Mouse (Mus musculus) midbrain, embryonic 14.5 days (tissue): ENCODE data around the gene Rspo3. TPM values are rescaled to one million over a fixed set of nuclear protein-coding genes. Genes with fewer than 3 reads are reported as not detected.

Experiments
- ATAC-seq: fragments of 200-750 bp; cut with Nextera tagmentation; 2 replicates; pipeline ENCODE4 v1.8.0; 2017; ENCODE audit warnings: moderate number of reproducible peaks, moderate library complexity; ENCODE audit not compliant: low FRiP score, low TSS enrichment
- DNase-seq: peaks from one replicate; pipeline ENCODE4 v3.0.0-alpha.2; 2015
- H3K27ac ChIP-seq: fragments of 300-500 bp; sonication (generic); replicated peaks from 2 replicates; pipeline ENCODE4 v1.5.1; 2014; ENCODE audit warnings: mild to moderate bottlenecking, low read depth, low read length, moderate library complexity
- H3K27me3 ChIP-seq: fragments of 300-500 bp; sonication (generic); 2 replicates; pipeline ENCODE4 v1.6.1; 2014; ENCODE audit warnings: low read length, control low read depth, mixed read lengths; ENCODE audit not compliant: control insufficient read depth, insufficient read depth
- H3K36me3 ChIP-seq: fragments of 300-500 bp; sonication (generic); 2 replicates; pipeline ENCODE4 v1.6.1; 2014; ENCODE audit warnings: low read length, control low read depth; ENCODE audit not compliant: control insufficient read depth, insufficient read depth
- H3K4me1 ChIP-seq: fragments of 300-500 bp; sonication (generic); 2 replicates; pipeline ENCODE4 v1.6.1; 2014; ENCODE audit warnings: mild to moderate bottlenecking, antibody characterized with exemption, low read length, control low read depth; ENCODE audit not compliant: control insufficient read depth, insufficient read depth
- H3K4me2 ChIP-seq: fragments of 300-500 bp; sonication (generic); 2 replicates; pipeline ENCODE4 v1.6.1; 2014; ENCODE audit warnings: mild to moderate bottlenecking, low read length, moderate library complexity
- H3K4me3 ChIP-seq: fragments of 300-500 bp; sonication (generic); replicated peaks from 2 replicates; pipeline ENCODE4 v1.5.1; 2014; ENCODE audit warnings: low read depth, low read length
- H3K9ac ChIP-seq: fragments of 300-500 bp; sonication (generic); replicated peaks from 2 replicates; pipeline ENCODE4 v1.6.1; 2014; ENCODE audit warnings: mild to moderate bottlenecking, low read length, moderate library complexity
- H3K9me3 ChIP-seq: fragments of 300-500 bp; sonication (generic); 2 replicates; pipeline ENCODE4 v1.6.1; 2016; ENCODE audit warnings: low read length, control low read depth, mixed read lengths; ENCODE audit not compliant: control insufficient read depth
- WGBS: fragments of 180-500 bp; shearing (Covaris S2); extraction: QIAGEN DNeasy Blood & Tissue Kit; methylation state at CpG from one replicate; pipeline ENCODE4 v1.1.7; 2014; 5-methylcytosine and 5-hydroxymethylcytosine counted together
- polyA plus RNA-seq: library from polyadenylated mRNA; unstranded; fragments of >200 nt; fragmentation: Nextera tagmentation; extraction: Ambion mirVana; gene quantifications from 2 replicates; pipeline ENCODE4 v1.2.1, GENCODE M21; 2014

Gene Rspo3
- polyA plus RNA-seq, 1 experiment from 2014 or later = 5.6 TPM

GRCm38 (mm10) chr10:29533846-29534829, 1.5 kb downstream of the Rspo3 start:
- ATAC-seq (peak; percentile 35), DNase-seq (peak; percentile 54)
- Histone ChIP-seq H3K27me3 (peaks cover 18% of the 10 kb centered on the region; the same call in 1 of the 2 replicates), H3K9ac (peak overlapping the region; percentile 26; the same call in 1 of the 2 replicates), H3K4me2 (peak overlapping the region; percentile 99), H3K9me3 (no peaks in the 10 kb centered on the region), H3K4me1 (peaks cover 18% of the 10 kb centered on the region), H3K36me3 (no peaks in the 10 kb centered on the region), H3K4me3 (peak overlapping the region; percentile 59), H3K27ac (no peak overlapping the region)
- 2% methylated on average over 24 of the region's 24 CpGs for WGBS

DNA sequence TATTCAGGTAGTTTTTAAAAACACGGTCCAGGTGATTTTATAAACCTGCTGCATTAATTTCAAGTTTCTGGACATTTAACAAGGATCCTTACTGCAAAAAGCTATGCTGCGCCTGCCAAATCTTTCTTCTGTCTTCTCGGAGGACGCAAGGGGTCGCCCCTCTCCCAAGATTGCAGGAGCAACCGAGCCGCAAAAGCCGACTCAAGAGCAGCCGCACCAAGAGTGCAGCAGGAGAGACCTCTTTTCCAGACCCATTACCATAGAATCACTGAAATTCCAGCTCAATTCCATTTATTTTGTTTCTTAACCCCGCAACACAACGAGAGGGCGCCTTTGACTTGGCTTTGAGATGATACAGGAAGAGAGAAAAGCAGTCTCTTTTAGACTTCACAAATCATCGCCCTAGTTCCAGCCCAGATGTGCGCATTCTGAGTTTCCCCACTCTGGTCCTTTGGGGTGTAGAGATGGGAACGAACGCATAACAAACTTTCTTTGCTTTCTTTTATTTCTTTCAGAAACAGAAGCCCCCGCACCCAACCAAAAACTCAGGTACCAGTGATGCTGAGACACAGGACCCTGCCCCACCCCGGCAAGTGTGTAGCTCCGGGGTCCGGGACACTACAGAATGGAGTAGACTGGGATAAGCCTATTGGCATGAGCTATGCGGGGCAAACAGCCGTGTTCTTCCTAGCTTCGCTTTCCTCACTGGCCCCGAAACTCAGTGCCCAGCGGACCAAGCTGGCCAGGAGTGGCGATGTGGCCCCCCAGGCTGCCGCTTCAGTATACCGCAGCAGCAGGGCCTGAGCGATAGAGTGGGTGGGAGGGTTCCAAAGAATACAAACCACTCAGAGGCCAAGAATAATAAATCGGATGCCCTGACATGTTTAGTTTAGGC, 2.6 kb downstream of the Rspo3 start:
- Histone ChIP-seq H3K27ac (no peak overlapping the region), H3K9ac (no peak overlapping the region; the same call in 1 of the 2 replicates), H3K4me3 (peak overlapping the region; percentile 59), H3K9me3 (no peaks in the 10 kb centered on the region), H3K27me3 (peaks cover 18% of the 10 kb centered on the region; the same call in 1 of the 2 replicates), H3K4me1 (peaks cover 18% of the 10 kb centered on the region), H3K36me3 (no peaks in the 10 kb centered on the region), H3K4me2 (peak overlapping the region; percentile 99)
- peak; percentile 94 for DNase-seq
- ATAC-seq = peak; percentile 66; the same call in 1 of the 2 replicates
- WGBS = 1% methylated on average over 30 of the region's 30 CpGs

DNA sequence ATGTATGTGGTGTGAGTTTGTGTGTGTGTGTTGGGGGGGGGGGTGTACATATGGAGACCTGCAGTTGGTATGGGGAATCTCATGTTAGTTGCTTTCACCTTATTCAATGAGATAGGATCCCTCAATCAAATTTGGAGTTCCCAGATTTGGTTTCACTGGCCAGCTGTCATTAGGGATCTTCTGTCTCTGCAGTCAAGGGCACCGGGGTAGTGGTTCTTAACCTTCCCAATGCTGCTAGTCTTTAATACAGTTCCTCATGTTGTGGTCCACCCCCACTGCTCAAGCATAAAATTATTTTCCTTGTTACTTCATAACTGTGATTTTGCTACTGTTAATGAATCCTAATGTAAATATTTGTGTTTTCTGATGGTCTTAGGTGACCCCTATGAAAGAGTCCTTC, 22.1 kb downstream of the Rspo3 start:
- Histone ChIP-seq H3K4me2 (no peak overlapping the region), H3K36me3 (no peaks in the 10 kb centered on the region), H3K9ac (no peak overlapping the region), H3K9me3 (no peaks in the 10 kb centered on the region), H3K4me3 (no peak overlapping the region), H3K4me1 (no peaks in the 10 kb centered on the region), H3K27me3 (no peaks in the 10 kb centered on the region), H3K27ac (no peak overlapping the region)
- ATAC-seq = no peak
- WGBS = 92% methylated on average over 1 of the region's 1 CpGs
- no peak for DNase-seq

DNA sequence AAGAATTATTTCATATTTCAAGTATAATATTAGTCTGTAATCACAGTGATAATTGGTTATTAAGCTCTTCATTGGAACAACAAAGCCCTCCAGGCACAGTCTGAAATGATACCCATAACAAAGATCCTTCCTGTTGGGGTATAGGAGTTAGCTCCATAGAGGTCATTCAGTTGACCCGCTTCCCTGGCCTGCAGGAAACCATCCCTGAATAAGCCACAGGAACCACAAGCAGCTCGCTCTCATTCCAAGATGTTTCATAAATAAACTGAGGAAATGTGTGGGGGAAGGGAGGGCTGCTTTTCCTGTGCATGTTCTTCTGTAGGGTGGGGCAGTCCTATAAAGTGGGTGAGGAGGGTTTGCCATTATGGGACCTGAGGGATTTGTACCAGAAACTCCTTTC, 27.5 kb downstream of the Rspo3 start:
- H3K27me3 ChIP-seq = no peaks in the 10 kb centered on the region
- H3K9ac ChIP-seq = no peak overlapping the region
- DNase-seq (no peak), ATAC-seq (no peak)
- WGBS = 85% methylated on average over 2 of the region's 2 CpGs
- no peak overlapping the region for H3K4me3 ChIP-seq
- H3K4me1 ChIP-seq = no peaks in the 10 kb centered on the region
- H3K4me2 ChIP-seq = no peak overlapping the region
- H3K27ac ChIP-seq = no peak overlapping the region
- H3K36me3 ChIP-seq = no peaks in the 10 kb centered on the region
- no peaks in the 10 kb centered on the region for H3K9me3 ChIP-seq

GRCm38 (mm10) chr10:29497205-29497822, 38.4 kb downstream of the Rspo3 start:
- H3K4me2 ChIP-seq = no peak overlapping the region
- no peaks in the 10 kb centered on the region for H3K27me3 ChIP-seq
- DNase-seq (no peak), ATAC-seq (no peak)
- WGBS = 79% methylated on average over 3 of the region's 3 CpGs
- H3K4me1 ChIP-seq = no peaks in the 10 kb centered on the region
- H3K9me3 ChIP-seq = no peaks in the 10 kb centered on the region
- no peaks in the 10 kb centered on the region for H3K36me3 ChIP-seq
- H3K27ac ChIP-seq = no peak overlapping the region
- H3K9ac ChIP-seq = no peak overlapping the region
- H3K4me3 ChIP-seq = no peak overlapping the region

GRCm38 (mm10) chr10:29493996-29494395, 41.7 kb downstream of the Rspo3 start:
- Histone ChIP-seq H3K27ac (no peak overlapping the region), H3K9me3 (no peaks in the 10 kb centered on the region), H3K36me3 (no peaks in the 10 kb centered on the region), H3K9ac (no peak overlapping the region), H3K27me3 (no peaks in the 10 kb centered on the region), H3K4me2 (no peak overlapping the region), H3K4me1 (no peaks in the 10 kb centered on the region), H3K4me3 (no peak overlapping the region)
- no peak for DNase-seq
- no peak for ATAC-seq
- 86% methylated on average over 1 of the region's 1 CpGs for WGBS

- Histone ChIP-seq H3K27ac (no peak overlapping the region), H3K27me3 (no peaks in the 10 kb centered on the region), H3K4me2 (no peak overlapping the region), H3K36me3 (no peaks in the 10 kb centered on the region), H3K9ac (no peak overlapping the region), H3K9me3 (no peaks in the 10 kb centered on the region), H3K4me3 (no peak overlapping the region), H3K4me1 (no peaks in the 10 kb centered on the region)
- WGBS = 63% methylated on average over 1 of the region's 1 CpGs
- ATAC-seq (no peak), DNase-seq (no peak)
These were observed 54.7 kb downstream of the Rspo3 start for GRCm38 (mm10) chr10:29480945-29481344.

GRCm38 (mm10) chr10:29479401-29479800, 56.3 kb downstream of the Rspo3 start:
- 78% methylated on average over 3 of the region's 3 CpGs for WGBS
- H3K4me3 ChIP-seq = no peak overlapping the region
- DNase-seq (no peak), ATAC-seq (no peak)
- H3K36me3 ChIP-seq = no peaks in the 10 kb centered on the region
- no peaks in the 10 kb centered on the region for H3K4me1 ChIP-seq
- H3K4me2 ChIP-seq = no peak overlapping the region
- H3K9me3 ChIP-seq = no peaks in the 10 kb centered on the region
- no peak overlapping the region for H3K27ac ChIP-seq
- no peak overlapping the region for H3K9ac ChIP-seq
- no peaks in the 10 kb centered on the region for H3K27me3 ChIP-seq
